Mouse (Mus musculus): Measurements from ENCODE around the gene Zfp74. TPM values are rescaled to one million over a fixed set of nuclear protein-coding genes. Genes with fewer than 3 reads are reported as not detected.

Zfp74 gene
- polyA plus RNA-seq, 1 experiment from 2014 or later, result 13.7 TPM

Other genes starting within 250 kb of the Zfp74 start
- not detected in 2 replicates for gene Catsperg2, start 227.1 kb downstream of the Zfp74 start, polyA plus RNA-seq (2014; fragmentation: Nextera tagmentation; extraction: Ambion mirVana)
- 17.9 and 19.1 TPM in 2 replicates for gene Zfp84, start 185.5 kb downstream of the Zfp74 start, polyA plus RNA-seq (2014; fragmentation: Nextera tagmentation; extraction: Ambion mirVana)
- gene Zfp30, start 170.1 kb downstream of the Zfp74 start, polyA plus RNA-seq (2014; fragmentation: Nextera tagmentation; extraction: Ambion mirVana), result 8.2 and 8.5 TPM in 2 replicates
- gene Zfp790, start 138.0 kb downstream of the Zfp74 start, polyA plus RNA-seq (2014; fragmentation: Nextera tagmentation; extraction: Ambion mirVana), result 19.7 and 24.7 TPM in 2 replicates
- gene Zfp940, start 100.4 kb downstream of the Zfp74 start, polyA plus RNA-seq (2014; fragmentation: Nextera tagmentation; extraction: Ambion mirVana), result 10.7 and 12.4 TPM in 2 replicates
- gene Zfp420, start 94.1 kb downstream of the Zfp74 start, polyA plus RNA-seq (2014; fragmentation: Nextera tagmentation; extraction: Ambion mirVana), result 11.7 and 13.5 TPM in 2 replicates
- 12.8 and 14.4 TPM in 2 replicates for gene Zfp27, start 47.5 kb downstream of the Zfp74 start, polyA plus RNA-seq (2014; fragmentation: Nextera tagmentation; extraction: Ambion mirVana)
- gene Zfp383, start 45.9 kb downstream of the Zfp74 start, polyA plus RNA-seq (2014; fragmentation: Nextera tagmentation; extraction: Ambion mirVana), result 8.2 and 8.8 TPM in 2 replicates
- 15.0 and 18.0 TPM in 2 replicates for gene Zfp568, start 29.9 kb upstream of the Zfp74 start, polyA plus RNA-seq (2014; fragmentation: Nextera tagmentation; extraction: Ambion mirVana)
- gene Zfp14, start 97.3 kb upstream of the Zfp74 start, polyA plus RNA-seq (2014; fragmentation: Nextera tagmentation; extraction: Ambion mirVana), result 5.6 and 7.6 TPM in 2 replicates
- gene Zfp82, start 118.8 kb upstream of the Zfp74 start, polyA plus RNA-seq (2014; fragmentation: Nextera tagmentation; extraction: Ambion mirVana), result 8.3 and 8.6 TPM in 2 replicates
- gene Gm26920, start 136.3 kb upstream of the Zfp74 start, polyA plus RNA-seq (2014; fragmentation: Nextera tagmentation; extraction: Ambion mirVana), result 0.89 and 1.7 TPM in 2 replicates
- 14.6 and 15.6 TPM in 2 replicates for gene Zfp566, start 136.4 kb upstream of the Zfp74 start, polyA plus RNA-seq (2014; fragmentation: Nextera tagmentation; extraction: Ambion mirVana)
- gene Zfp260, start 140.7 kb upstream of the Zfp74 start, polyA plus RNA-seq (2014; fragmentation: Nextera tagmentation; extraction: Ambion mirVana), result 128 and 132 TPM in 2 replicates
- gene Zfp382, start 167.9 kb upstream of the Zfp74 start, polyA plus RNA-seq (2014; fragmentation: Nextera tagmentation; extraction: Ambion mirVana), result 5.8 and 7.6 TPM in 2 replicates
- 16.3 and 26.1 TPM in 2 replicates for gene Zfp146, start 215.7 kb upstream of the Zfp74 start, polyA plus RNA-seq (2014; fragmentation: Nextera tagmentation; extraction: Ambion mirVana)
- 4.3 and 4.5 TPM in 2 replicates for gene Cox7a1, start 230.1 kb upstream of the Zfp74 start, polyA plus RNA-seq (2014; fragmentation: Nextera tagmentation; extraction: Ambion mirVana)
- gene Capns1, start 244.7 kb upstream of the Zfp74 start, polyA plus RNA-seq (2014; fragmentation: Nextera tagmentation; extraction: Ambion mirVana), result 56.3 and 64.0 TPM in 2 replicates

Data from hindbrain, embryonic 11.5 days (tissue).